Mouse (Mus musculus): Measurements from ENCODE around the gene 9130409I23Rik. TPM values are rescaled to one million over a fixed set of nuclear protein-coding genes. Genes with fewer than 3 reads are reported as not detected.

9130409I23Rik gene
- polyA plus RNA-seq, 1 experiment from 2014 or later = not detected

GRCm38 (mm10) chr1:181090048-181090447, 39.0 kb downstream of the 9130409I23Rik start:
- Histone ChIP-seq H3K4me2 (ENCODE audit: low read depth) (no peak overlapping the region), H3K9ac (ENCODE audit: low read length) (no peak overlapping the region), H3K36me3 (ENCODE audit: control insufficient read depth, insufficient read depth, low read length) (peaks cover 13% of the 10 kb centered on the region), H3K4me3 (ENCODE audit: low read depth, low read length) (no peak overlapping the region), H3K27me3 (ENCODE audit: control insufficient read depth, insufficient read depth, low read length) (no peaks in the 10 kb centered on the region), H3K9me3 (ENCODE audit: control insufficient read depth, low read length) (no peaks in the 10 kb centered on the region), H3K27ac (ENCODE audit: low read depth, low read length) (no peak overlapping the region), H3K4me1 (ENCODE audit: control insufficient read depth, insufficient read depth, low read length) (no peaks in the 10 kb centered on the region)
- ATAC-seq (ENCODE audit: insufficient read depth, low FRiP score, low TSS enrichment) = no peak
- DNase-seq (ENCODE audit: low spot score) = no peak
- 77% methylated on average over 12 of the region's 12 CpGs for WGBS

Other genes starting within 250 kb of the 9130409I23Rik start
- gene H3f3a, start 237.3 kb upstream of the 9130409I23Rik start, polyA plus RNA-seq (2014; fragmentation: Nextera tagmentation; extraction: Ambion mirVana) = 3,301 and 3,463 TPM in 2 replicates
- 34.7 and 37.8 TPM in 2 replicates for gene Sde2, start 200.1 kb upstream of the 9130409I23Rik start, polyA plus RNA-seq (2014; fragmentation: Nextera tagmentation; extraction: Ambion mirVana)
- gene Lefty2, start 158.1 kb upstream of the 9130409I23Rik start, polyA plus RNA-seq (2014; fragmentation: Nextera tagmentation; extraction: Ambion mirVana) = not detected in 2 replicates
- 94.7 and 113 TPM in 2 replicates for gene Pycr2, start 146.9 kb upstream of the 9130409I23Rik start, polyA plus RNA-seq (2014; fragmentation: Nextera tagmentation; extraction: Ambion mirVana)
- gene Lefty1, start 116.2 kb upstream of the 9130409I23Rik start, polyA plus RNA-seq (2014; fragmentation: Nextera tagmentation; extraction: Ambion mirVana) = 0.39 and 0.41 TPM in 2 replicates
- 2.6 and 3.1 TPM in 2 replicates for gene Tmem63a, start 108.9 kb upstream of the 9130409I23Rik start, polyA plus RNA-seq (2014; fragmentation: Nextera tagmentation; extraction: Ambion mirVana)
- gene Ephx1, start 30.3 kb upstream of the 9130409I23Rik start, polyA plus RNA-seq (2014; fragmentation: Nextera tagmentation; extraction: Ambion mirVana) = 1.6 and 2.7 TPM in 2 replicates
- gene Nvl, start 93.0 kb downstream of the 9130409I23Rik start, polyA plus RNA-seq (2014; fragmentation: Nextera tagmentation; extraction: Ambion mirVana) = 39.2 and 39.3 TPM in 2 replicates
- 94.2 and 106 TPM in 2 replicates for gene Cnih4, start 93.5 kb downstream of the 9130409I23Rik start, polyA plus RNA-seq (2014; fragmentation: Nextera tagmentation; extraction: Ambion mirVana)
- 37.8 and 38.0 TPM in 2 replicates for gene Wdr26, start 160.8 kb downstream of the 9130409I23Rik start, polyA plus RNA-seq (2014; fragmentation: Nextera tagmentation; extraction: Ambion mirVana)

All from neural tube, embryonic 11.5 days (tissue).